Comparison of ENCODE assay signal across 7 mouse cellular contexts in genomic region chr1:182908050-182909036, GRCm38 (mm10). TPM values are rescaled to one million over a fixed set of nuclear protein-coding genes. Genes with fewer than 3 reads are reported as not detected.
A peak's percentile ranks its signal among the peaks of the same experiment; 100 is the strongest.
DNase-seq lines count a peak whose midpoint lies in the region; ATAC-seq and TF ChIP-seq lines count a peak whose summit lies in the region.

No protein-coding gene starts in this region.

- peak; percentile 92 for ATAC-seq in kidney, embryonic 15.5 days (replicated peaks; ENCODE audit: low FRiP score)
- peak; percentile 87 for ATAC-seq in limb, embryonic 13.5 days (ENCODE audit: low FRiP score, low read depth)
- ATAC-seq in midbrain, embryonic 13.5 days, result peak; percentile 88

- no peaks in the 10 kb centered on the region for H3K9me3 ChIP-seq in heart, embryonic 10.5 days
- H3K9me3 ChIP-seq in kidney, embryonic 15.5 days (replicated peaks), result peaks cover 5% of the 10 kb centered on the region; the same call in 1 of the 2 replicates
- peaks cover 3% of the 10 kb centered on the region; the same call in 1 of the 2 replicates for H3K9me3 ChIP-seq in limb, embryonic 13.5 days
- 0 out of 2 replicates have a peak, but pooled peaks cover 3% of the 10 kb centered on the region for H3K9me3 ChIP-seq in midbrain, embryonic 13.5 days

- H3K36me3 ChIP-seq in heart, embryonic 10.5 days, result no peaks in the 10 kb centered on the region
- no peaks in the 10 kb centered on the region for H3K36me3 ChIP-seq in kidney, embryonic 15.5 days
- H3K36me3 ChIP-seq in limb, embryonic 13.5 days, result no peaks in the 10 kb centered on the region
- no peaks in the 10 kb centered on the region for H3K36me3 ChIP-seq in midbrain, embryonic 13.5 days
- no peaks in the 10 kb centered on the region for H3K36me3 ChIP-seq in small intestine, adult 2 months (ENCODE audit: control insufficient read depth, insufficient read depth, low read length)

- no peak overlapping the region for H3K9ac ChIP-seq in kidney, embryonic 15.5 days
- H3K9ac ChIP-seq in limb, embryonic 13.5 days, result no peak overlapping the region
- no peak overlapping the region for H3K9ac ChIP-seq in midbrain, embryonic 13.5 days (replicated peaks)

- DNase-seq in brain, embryonic 18.5 days (ENCODE audit: low read depth, low spot score), result peak; percentile 36
- peak; percentile 37 for DNase-seq in fat pad, adult 2 months (ENCODE audit: extremely low read depth, low read depth, low spot score)
- peak; percentile 98 for DNase-seq in heart, embryonic 10.5 days (ENCODE audit: low spot score)

- H3K27ac ChIP-seq in heart, embryonic 10.5 days, result peak overlapping the region; percentile 89
- peak overlapping the region; percentile 79 for H3K27ac ChIP-seq in kidney, embryonic 15.5 days
- H3K27ac ChIP-seq in limb, embryonic 13.5 days, result peak overlapping the region; percentile 40; the same call in 1 of the 2 replicates
- H3K27ac ChIP-seq in midbrain, embryonic 13.5 days, result 0 out of 2 replicates have a peak overlapping the region, but pooled peaks have one; percentile 36
- H3K27ac ChIP-seq in small intestine, adult 2 months (ENCODE audit: insufficient read depth, low read depth, low read length), result 0 out of 2 replicates have a peak overlapping the region, but pooled peaks have one; percentile 18

- H3K4me2 ChIP-seq in kidney, embryonic 15.5 days, result peak overlapping the region; percentile 41
- peak overlapping the region; percentile 31 for H3K4me2 ChIP-seq in limb, embryonic 13.5 days (replicated peaks)
- H3K4me2 ChIP-seq in midbrain, embryonic 13.5 days (replicated peaks), result no peak overlapping the region

- H3K27me3 ChIP-seq in heart, embryonic 10.5 days (ENCODE audit: insufficient read depth, poor library complexity, severe bottlenecking), result no peaks in the 10 kb centered on the region
- H3K27me3 ChIP-seq in kidney, embryonic 15.5 days, result no peaks in the 10 kb centered on the region
- H3K27me3 ChIP-seq in limb, embryonic 13.5 days, result no peaks in the 10 kb centered on the region
- H3K27me3 ChIP-seq in midbrain, embryonic 13.5 days, result 0 out of 2 replicates have a peak, but pooled peaks cover 2% of the 10 kb centered on the region
- H3K27me3 ChIP-seq in small intestine, adult 2 months (ENCODE audit: control insufficient read depth, insufficient read depth, low read length), result no peaks in the 10 kb centered on the region

- H3K4me3 ChIP-seq in heart, embryonic 10.5 days, result peak overlapping the region; percentile 31
- H3K4me3 ChIP-seq in kidney, embryonic 15.5 days (replicated peaks), result no peak overlapping the region
- H3K4me3 ChIP-seq in limb, embryonic 13.5 days, result no peak overlapping the region
- H3K4me3 ChIP-seq in midbrain, embryonic 13.5 days (replicated peaks), result no peak overlapping the region
- no peak overlapping the region for H3K4me3 ChIP-seq in small intestine, adult 2 months (ENCODE audit: low read depth, low read length)

- TF ChIP-seq CTCF in small intestine, adult 2 months (IDR thresholded peaks at IDR 0.05; ENCODE audit: extremely low read depth, insufficient read length, insufficient replicate concordance, low read depth, low read length), result no peak

- no peak for TF ChIP-seq POLR2A in small intestine, adult 2 months (IDR thresholded peaks at IDR 0.05; ENCODE audit: low read depth, low read length)

- H3K4me1 ChIP-seq in heart, embryonic 10.5 days, result peaks cover 47% of the 10 kb centered on the region
- H3K4me1 ChIP-seq in kidney, embryonic 15.5 days, result peaks cover 24% of the 10 kb centered on the region
- peaks cover 15% of the 10 kb centered on the region for H3K4me1 ChIP-seq in limb, embryonic 13.5 days
- H3K4me1 ChIP-seq in midbrain, embryonic 13.5 days (replicated peaks), result peaks cover 20% of the 10 kb centered on the region
- H3K4me1 ChIP-seq in small intestine, adult 2 months (ENCODE audit: control insufficient read depth, insufficient read depth, insufficient read length, low read length), result peaks cover 3% of the 10 kb centered on the region; the same call in 1 of the 2 replicates

- WGBS in heart, embryonic 10.5 days, result 12% methylated on average over 14 of the region's 14 CpGs
- 8% methylated on average over 14 of the region's 14 CpGs for WGBS in kidney, embryonic 15.5 days
- WGBS in limb, embryonic 13.5 days, result 21% methylated on average over 14 of the region's 14 CpGs
- WGBS in midbrain, embryonic 13.5 days, result 17% methylated on average over 14 of the region's 14 CpGs
- WGBS in small intestine, adult 2 months, result 18% methylated on average over 14 of the region's 14 CpGs

RNA-seq across cellular contexts. Expression of gene Tlr5, which starts 46.2 kb away (rescaled TPM):
- polyA plus RNA-seq in heart, embryonic 10.5 days (2016; fragmentation: Nextera tagmentation; extraction: Ambion mirVana), result 1.8 and 3.3 TPM in 2 replicates
- 1.2 and 1.3 TPM in 2 replicates for polyA plus RNA-seq in kidney, embryonic 15.5 days (2015; fragmentation: Nextera tagmentation; extraction: Ambion mirVana)
- polyA plus RNA-seq in limb, embryonic 13.5 days (2015; fragmentation: Nextera tagmentation; extraction: Ambion mirVana), result 1.1 and 1.7 TPM in 2 replicates
- 0.30 and 0.39 TPM in 2 replicates for polyA plus RNA-seq in midbrain, embryonic 13.5 days (2015; fragmentation: Nextera tagmentation; extraction: Ambion mirVana)
- 0.46 and 0.49 TPM in 2 replicates for polyA plus RNA-seq in small intestine, adult 2 months (2012; rRNA removed)

Comparison
In these comparisons a context has a peak if more than half of its experiments do, and no peak if none do; other contexts are left out.
1. DNase-seq: peak in every context shown above with its lines; median percentile 98 in heart, embryonic 10.5 days; 37 in fat pad, adult 2 months; 36 in brain, embryonic 18.5 days.
2. H3K27ac ChIP-seq: peak in every context shown above with its lines; median percentile 89 in heart, embryonic 10.5 days; 79 in kidney, embryonic 15.5 days; 40 in limb, embryonic 13.5 days; 36 in midbrain, embryonic 13.5 days; 18 in small intestine, adult 2 months.